Mouse (Mus musculus) NIH3T3 (cell line): ENCODE measurements at regions not wholly inside any gene's neighbourhood (a gene's known extent, or its start where the extent isn't known, plus 50 kb on each side); places are given as distances from the start of the nearest gene placed in this dataset.

Experiments
- DNase-seq: peaks from one replicate; pipeline ENCODE4 v3.0.0-alpha.2; 2012; ENCODE audit warnings: low read depth

GRCm38 (mm10) chr12:94469850-94470249, 1222.2 kb upstream of the Flrt2 start:
- no peak for DNase-seq

GRCm38 (mm10) chr12:94470981-94471380, 1221.0 kb upstream of the Flrt2 start:
- no peak for DNase-seq

- DNase-seq = no peak
Observed at GRCm38 (mm10) chr12:94488721-94489120, 1203.3 kb upstream of the Flrt2 start.

GRCm38 (mm10) chr12:94508099-94508498, 1183.9 kb upstream of the Flrt2 start:
- DNase-seq = peak; percentile 1

- no peak for DNase-seq
Observed at GRCm38 (mm10) chr12:94509855-94510254, 1182.2 kb upstream of the Flrt2 start.

- DNase-seq = no peak
Observed at GRCm38 (mm10) chr12:94544706-94545105, 1147.3 kb upstream of the Flrt2 start.

- no peak for DNase-seq
Observed at GRCm38 (mm10) chr12:94560374-94561194, 1131.4 kb upstream of the Flrt2 start.

- DNase-seq = no peak
Observed at GRCm38 (mm10) chr12:94574981-94575380, 1117.0 kb upstream of the Flrt2 start.

- DNase-seq = no peak
Observed at GRCm38 (mm10) chr12:94580345-94580744, 1111.7 kb upstream of the Flrt2 start.

- no peak for DNase-seq
Observed at GRCm38 (mm10) chr12:94584309-94584708, 1107.7 kb upstream of the Flrt2 start.

- DNase-seq = no peak
Observed at GRCm38 (mm10) chr12:94587031-94587430, 1105.0 kb upstream of the Flrt2 start.

- DNase-seq = no peak
Observed at GRCm38 (mm10) chr12:94588599-94588998, 1103.4 kb upstream of the Flrt2 start.

GRCm38 (mm10) chr12:94589033-94589432, 1103.0 kb upstream of the Flrt2 start:
- no peak for DNase-seq

GRCm38 (mm10) chr12:94605566-94605965, 1086.5 kb upstream of the Flrt2 start:
- no peak for DNase-seq

- no peak for DNase-seq
Observed at GRCm38 (mm10) chr12:94636555-94636954, 1055.5 kb upstream of the Flrt2 start.

- DNase-seq = no peak
Observed at GRCm38 (mm10) chr12:94640153-94640552, 1051.9 kb upstream of the Flrt2 start.

- DNase-seq = no peak
Observed at GRCm38 (mm10) chr12:94645302-94645701, 1046.7 kb upstream of the Flrt2 start.

GRCm38 (mm10) chr12:94670035-94670434, 1022.0 kb upstream of the Flrt2 start:
- DNase-seq = peak; percentile 35

- no peak for DNase-seq
Observed at GRCm38 (mm10) chr12:94674925-94675324, 1017.1 kb upstream of the Flrt2 start.

- DNase-seq = no peak
Observed at GRCm38 (mm10) chr12:94691341-94692029, 1000.5 kb upstream of the Flrt2 start.

- no peak for DNase-seq
Observed at GRCm38 (mm10) chr12:94731391-94731790, 960.6 kb upstream of the Flrt2 start.

GRCm38 (mm10) chr12:94733179-94733578, 958.8 kb upstream of the Flrt2 start:
- DNase-seq = no peak

- DNase-seq = no peak
Observed at GRCm38 (mm10) chr12:94737263-94737662, 954.8 kb upstream of the Flrt2 start.
